Mouse (Mus musculus): ENCODE results near the gene Zfp281. TPM values are rescaled to one million over a fixed set of nuclear protein-coding genes. Genes with fewer than 3 reads are reported as not detected.

Gene Zfp281
- total RNA-seq (2015; ENCODE audit: low replicate concordance) (1.2 and 5.4 TPM in 2 replicates), total RNA-seq (2017; ENCODE audit: low replicate concordance) (4.5 and 5.8 TPM in 2 replicates)

DNA sequence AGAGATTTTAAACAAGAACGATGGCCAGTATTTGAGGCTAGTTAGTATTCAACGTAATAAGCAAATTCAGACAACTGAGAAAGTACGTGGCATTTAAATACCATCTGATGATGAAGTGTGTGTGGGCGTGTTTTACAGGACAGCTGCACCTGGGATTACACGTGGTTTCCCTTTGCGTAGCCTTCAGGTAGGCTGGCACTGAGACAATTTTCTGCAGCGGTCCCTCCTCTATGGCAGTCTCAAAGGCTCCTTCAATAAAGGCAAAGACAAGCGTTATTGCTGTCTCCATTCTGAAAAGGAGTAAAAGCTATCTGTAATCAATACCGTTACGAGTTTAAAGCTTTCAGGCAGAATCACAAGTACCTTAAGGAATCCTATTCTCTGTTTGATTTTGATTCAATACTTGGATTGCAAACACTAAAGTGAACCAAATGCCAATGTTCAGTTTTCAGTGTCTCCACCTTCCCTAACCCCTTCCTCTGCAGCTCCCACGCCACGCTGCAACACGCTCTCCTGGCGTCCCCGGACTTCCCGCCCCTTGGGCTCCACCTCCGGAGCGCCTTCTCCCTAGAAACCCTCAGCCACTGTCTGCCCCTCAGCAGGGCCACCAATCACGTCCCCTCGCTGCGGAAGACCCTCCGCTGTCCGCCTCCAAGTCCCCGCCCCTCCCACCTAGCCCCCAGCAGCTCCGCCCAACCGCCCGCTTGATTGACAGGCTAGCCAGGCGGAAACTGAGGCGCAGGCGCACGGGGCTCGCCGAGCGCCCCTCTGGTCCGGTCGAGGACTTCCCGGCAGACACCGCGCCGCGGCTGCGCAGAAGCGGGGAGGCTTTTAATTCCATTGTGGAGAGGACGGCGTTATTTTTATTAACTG, at the start of gene Zfp281:
Gene Zfp281 (plus strand): TSS at position 756 of the 873 bp plus-strand sequence.
- ATAC-seq (replicated peaks; ENCODE audit: low FRiP score, poor library complexity, severe bottlenecking) = peak; percentile 87

DNA sequence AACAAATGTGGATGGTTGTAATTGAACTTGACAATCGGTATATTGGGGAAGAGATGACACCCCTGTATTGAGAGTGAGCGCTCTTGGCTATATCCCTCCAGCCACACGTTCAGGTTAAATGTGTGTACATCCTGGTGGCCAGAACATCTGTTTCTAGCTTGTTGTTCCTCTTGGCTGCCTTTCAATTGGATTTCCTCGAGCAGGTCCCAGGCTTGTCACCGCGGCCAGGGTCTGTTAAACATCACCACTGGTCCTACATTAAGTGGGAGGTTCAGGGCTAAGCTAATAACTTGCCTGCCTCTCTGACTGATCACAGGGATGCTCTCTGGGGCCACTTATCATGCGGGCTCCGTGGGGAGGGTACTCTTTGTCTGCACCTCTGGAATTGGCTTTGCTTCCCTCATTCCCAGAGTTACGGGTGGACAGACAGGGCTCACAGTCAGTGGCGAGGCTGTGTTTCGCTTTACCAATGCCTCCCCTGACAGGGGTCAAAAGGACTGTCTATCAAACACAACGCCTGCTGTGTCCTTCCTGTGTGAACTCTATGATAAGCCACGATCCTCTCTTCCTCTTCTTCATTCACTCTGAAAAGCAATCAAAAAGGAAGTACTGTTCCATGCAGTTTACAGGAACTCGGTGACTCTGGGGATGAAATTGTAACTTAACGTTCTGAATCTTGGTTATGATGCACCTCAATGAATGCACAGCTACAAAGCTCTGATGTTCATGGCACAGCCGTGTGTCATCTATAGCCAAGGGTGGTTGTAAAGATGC, 46.6 kb upstream of the Zfp281 start:
- ATAC-seq (replicated peaks; ENCODE audit: low FRiP score, poor library complexity, severe bottlenecking) = no peak

DNA sequence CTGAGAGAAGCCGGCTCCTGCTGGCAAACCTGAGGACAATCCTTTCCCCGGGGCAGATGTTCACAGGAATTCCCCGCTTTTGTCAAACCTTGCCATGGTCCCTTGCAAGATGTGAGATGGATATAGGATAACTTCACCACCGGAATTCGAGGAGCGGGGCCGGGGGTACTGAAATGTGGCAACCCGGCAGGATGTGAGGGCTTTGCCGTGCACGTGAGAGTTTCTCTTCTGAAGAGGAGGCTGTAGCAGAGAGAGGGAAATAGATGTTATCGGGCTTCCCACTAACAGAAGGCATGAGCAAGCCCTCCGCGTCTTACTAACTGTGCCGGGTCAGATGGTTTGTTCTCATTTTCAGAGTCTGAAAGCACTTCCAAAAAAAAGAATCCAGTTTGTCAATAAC, 45.3 kb upstream of the Zfp281 start:
- ATAC-seq (replicated peaks; ENCODE audit: low FRiP score, poor library complexity, severe bottlenecking) = no peak

DNA sequence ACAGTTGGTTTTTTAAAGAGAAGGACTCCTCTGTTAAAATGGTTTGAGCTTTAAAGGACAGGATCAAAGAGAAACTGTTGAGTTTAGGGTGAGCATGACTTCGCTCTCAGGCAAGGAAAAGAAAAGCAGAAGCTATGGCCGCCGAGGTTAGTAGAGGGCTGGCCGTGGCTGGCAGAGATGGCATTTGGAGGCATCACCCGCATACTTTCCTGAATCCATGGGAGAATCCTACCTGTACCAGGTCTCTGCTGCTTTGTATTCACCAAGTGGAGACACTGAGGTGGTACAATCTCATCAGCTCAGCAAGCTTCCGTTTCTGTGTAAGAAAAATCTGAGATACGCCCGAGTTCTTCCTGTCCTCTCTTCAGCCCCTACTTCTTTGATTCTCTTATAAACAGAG, 44.4 kb upstream of the Zfp281 start:
- ATAC-seq (replicated peaks; ENCODE audit: low FRiP score, poor library complexity, severe bottlenecking) = no peak

DNA sequence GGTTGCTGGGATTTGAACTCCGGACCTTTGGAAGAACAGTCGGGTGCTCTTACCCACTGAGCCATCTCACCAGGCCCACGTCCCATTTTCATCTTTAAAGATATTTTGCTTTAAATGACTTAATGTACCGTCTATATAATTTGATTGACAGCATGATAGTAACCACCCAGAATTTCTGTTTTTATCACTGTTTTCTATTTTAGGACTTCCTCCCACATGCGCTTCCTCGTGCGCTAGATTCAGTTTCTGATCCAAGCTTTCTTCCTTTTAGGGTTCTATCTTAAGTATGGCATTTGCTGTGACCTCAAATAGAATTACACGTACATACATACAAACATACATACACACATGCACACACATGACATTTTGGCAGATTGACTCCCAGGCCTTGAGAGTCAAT, 42.9 kb upstream of the Zfp281 start:
- no peak for ATAC-seq (replicated peaks; ENCODE audit: low FRiP score, poor library complexity, severe bottlenecking)

DNA sequence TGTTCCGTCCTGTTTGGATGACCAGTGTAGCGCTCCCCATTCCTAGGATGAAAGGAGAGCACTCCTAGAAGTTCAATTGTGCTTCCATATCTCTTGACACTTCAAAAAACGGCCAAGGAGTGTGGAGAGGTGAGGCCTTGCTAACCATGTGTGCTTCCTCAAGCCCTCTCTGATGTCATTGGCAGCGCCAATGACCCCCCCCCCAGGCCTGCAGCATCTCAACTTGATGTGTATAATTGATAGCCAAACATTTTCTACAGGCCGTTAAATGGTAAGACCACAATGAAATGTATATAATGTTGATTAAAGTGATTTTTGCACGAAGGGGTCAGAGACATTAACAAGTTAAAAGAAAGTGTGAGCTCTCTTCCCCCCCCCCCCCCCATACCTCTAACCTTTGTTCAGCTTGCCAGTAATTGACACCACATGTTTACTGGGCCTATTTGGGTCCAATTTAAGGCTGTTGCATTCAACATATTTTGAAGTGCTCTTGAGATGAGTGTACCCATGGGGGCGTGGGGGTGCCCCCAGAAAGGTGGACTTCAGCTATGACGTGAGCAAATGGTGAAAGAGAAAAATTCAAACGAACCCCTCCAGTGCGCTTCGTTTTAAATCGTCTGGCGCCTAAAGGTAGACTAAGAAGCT, 36.8 kb upstream of the Zfp281 start:
- ATAC-seq (replicated peaks; ENCODE audit: low FRiP score, poor library complexity, severe bottlenecking) = no peak

DNA sequence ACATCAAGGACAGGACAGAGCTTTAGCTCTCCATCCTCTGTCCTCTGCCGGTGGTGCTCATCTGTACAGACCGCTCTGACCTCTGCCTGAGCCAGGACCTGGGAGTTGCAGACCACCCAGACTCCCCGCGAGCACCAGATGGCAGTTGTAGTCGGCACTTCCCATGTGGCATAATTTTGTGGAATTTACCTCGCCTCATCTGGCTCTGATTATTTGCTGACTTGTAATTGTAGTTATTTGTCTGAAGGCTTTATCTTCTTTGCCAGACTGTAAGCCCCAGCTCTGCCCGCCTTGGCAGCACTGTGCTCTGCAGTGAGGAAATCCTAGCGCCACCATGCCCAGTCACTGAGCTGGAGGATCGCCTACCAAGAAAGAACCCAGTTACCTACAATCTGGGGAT, 35.8 kb upstream of the Zfp281 start:
- ATAC-seq (replicated peaks; ENCODE audit: low FRiP score, poor library complexity, severe bottlenecking) = no peak

DNA sequence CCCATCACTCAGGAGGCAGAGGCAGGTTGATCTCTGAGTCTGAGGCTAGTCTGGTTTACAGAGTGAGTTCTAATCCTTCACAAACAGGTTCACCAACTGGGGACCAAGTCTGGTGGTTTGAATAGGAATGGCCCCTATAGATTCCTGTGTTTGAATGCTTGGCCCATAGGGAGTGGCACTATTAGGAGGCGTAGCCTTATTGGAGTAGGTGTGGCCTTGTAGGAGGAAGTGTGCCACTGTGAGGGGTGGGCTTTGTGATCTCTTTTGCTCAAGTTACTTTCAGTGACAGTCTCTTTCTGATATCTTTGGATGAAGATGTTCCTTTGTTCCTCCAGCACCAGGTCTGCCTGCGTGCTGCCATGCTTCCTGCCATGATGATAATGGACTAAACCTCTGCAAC, 32.0 kb upstream of the Zfp281 start:
- no peak for ATAC-seq (replicated peaks; ENCODE audit: low FRiP score, poor library complexity, severe bottlenecking)

DNA sequence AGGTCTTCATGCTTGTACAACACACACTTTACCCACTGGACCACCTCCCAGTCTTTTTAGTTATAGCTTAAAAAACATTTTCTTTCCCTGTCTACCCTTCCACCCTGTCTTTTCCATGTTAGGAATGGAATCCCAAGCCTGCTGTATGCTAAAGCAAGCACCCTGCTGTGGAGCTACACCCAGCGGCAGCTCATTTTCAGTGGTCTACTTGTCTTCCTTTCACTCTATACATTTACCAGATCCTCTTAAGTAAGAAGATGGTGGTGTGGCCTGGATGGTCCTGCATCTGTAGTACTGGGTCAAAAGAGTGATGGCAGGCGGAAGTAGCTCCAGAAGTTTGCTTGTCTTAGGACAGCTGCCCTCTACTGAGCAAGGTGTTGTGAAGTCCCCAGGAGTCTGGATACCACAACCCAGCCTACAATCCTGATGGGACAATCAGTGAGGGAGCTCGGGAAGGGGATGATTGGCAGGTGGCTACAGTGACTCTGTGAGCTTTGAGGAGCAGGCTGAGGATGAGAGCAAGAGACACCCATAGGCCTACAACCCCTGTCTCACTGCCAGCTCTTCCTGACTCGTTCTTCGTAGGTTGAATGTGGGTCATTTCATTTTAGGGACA, 30.4 kb upstream of the Zfp281 start:
- no peak for ATAC-seq (replicated peaks; ENCODE audit: low FRiP score, poor library complexity, severe bottlenecking)

DNA sequence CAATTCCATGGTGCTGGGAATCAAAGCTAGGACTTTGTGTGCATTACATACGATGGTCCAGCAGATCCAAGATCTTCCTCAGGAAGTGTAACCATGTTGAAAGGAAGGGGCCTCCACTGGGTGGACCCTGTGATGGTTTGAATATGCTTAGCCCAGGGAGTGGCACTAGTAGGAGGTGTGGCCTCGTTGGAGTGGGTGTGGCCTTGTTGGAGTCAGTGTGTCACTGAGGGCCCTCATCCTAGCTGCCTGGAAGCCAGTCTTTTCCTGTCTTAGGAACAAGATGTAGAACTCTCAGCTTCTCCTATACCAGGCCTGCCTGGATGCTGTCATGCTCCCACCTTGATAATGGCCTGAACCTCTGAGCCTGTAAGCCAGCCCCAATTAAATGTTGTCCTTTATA, 27.9 kb upstream of the Zfp281 start:
- no peak for ATAC-seq (replicated peaks; ENCODE audit: low FRiP score, poor library complexity, severe bottlenecking)

DNA sequence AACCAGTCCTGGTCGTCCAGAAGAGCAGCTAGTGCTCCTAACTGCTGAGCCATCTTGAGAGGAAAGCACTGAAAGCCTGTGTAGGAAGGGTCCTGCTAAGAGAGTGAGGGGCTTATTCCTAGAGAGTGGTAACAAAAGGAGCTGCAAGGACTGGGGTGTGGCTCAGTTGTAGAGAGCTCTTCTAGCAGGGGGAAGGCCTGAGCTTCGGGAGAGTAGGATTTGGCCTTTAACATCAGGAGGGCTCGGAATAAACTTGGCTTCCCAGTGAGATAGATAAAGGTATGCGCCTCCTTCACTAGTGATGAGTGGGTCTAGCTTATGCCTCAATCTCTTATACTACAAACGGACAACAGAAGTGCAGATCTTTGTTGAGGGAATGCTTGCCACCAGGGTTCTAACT, 26.4 kb upstream of the Zfp281 start:
- ATAC-seq (replicated peaks; ENCODE audit: low FRiP score, poor library complexity, severe bottlenecking) = no peak

DNA sequence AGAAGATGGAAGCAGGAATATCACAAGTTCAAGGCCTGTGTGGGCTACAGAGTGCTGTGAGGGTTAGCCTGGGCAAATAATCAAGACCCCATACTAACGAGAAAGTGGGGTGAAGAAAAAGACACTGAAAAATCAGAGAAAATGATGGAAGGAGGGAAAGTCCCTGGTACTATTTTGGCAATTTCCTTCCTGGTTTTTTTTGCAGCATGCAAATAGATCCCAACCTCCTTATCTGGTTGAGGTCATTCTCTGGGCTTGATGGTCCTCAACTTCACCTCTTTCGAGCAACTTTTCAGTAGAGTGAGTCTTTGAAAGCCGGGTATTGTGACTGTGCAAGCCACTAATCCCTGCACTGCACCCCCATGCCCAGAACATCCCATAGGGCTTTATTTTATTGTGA, 24.6 kb upstream of the Zfp281 start:
- ATAC-seq (replicated peaks; ENCODE audit: low FRiP score, poor library complexity, severe bottlenecking) = no peak

DNA sequence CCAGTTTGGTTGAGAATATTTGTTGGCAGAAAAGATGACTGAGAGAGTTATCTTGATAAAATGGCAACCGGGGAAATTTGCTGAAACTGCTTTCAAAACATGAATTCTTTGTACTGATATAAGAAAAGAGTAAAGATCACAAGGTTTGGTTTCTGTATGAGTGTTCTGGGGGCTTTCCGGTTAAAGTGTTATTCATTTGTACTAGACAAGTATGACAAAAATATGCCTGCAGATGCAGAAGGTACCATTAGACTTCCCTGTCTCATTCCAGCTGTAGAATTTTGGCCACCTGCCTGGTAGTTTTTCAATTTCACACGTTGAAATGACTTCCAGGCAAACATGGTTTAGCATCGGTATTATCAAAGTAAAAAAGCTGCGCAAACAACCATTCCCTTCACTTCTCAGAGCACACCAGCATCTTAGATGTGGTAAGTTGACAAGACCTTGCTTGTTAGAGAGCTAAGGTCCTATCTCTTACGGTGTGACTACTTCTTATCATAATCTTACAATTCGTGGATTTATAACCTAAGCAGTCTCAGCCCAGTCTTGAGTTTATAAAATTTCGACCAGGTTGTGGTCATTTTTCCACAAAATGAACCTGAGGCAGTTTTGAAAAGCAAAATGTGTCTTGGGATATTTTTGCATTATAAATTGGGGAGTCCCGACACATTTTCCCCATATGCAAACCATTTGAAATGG, 23.9 kb upstream of the Zfp281 start:
- ATAC-seq (replicated peaks; ENCODE audit: low FRiP score, poor library complexity, severe bottlenecking) = no peak

DNA sequence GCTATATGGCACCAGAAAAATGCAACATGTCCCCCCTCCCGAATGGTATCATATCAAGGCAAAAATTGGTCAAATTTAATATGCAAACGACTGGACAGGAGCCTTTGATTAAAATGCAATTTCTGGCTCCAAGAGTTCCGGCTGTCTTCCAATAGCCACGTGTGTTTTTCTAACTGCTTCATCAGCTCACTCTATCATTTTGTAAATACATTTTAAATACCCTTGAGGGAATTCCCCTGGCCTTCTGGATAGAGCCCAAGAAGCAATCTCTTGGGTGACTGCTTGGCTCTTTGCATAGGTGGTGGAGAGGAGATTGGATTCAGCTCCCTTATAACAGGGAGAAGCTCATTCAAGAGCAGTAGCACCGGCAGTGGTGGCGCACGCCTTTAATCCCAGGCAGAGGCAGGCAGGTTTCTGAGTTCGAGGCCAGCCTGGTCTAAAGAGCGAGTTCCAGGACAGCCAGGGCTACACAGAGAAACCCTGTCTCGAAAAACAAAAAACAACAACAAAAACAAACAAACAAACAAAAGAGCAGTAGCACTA, 23.3 kb upstream of the Zfp281 start:
- ATAC-seq (replicated peaks; ENCODE audit: low FRiP score, poor library complexity, severe bottlenecking) = no peak

DNA sequence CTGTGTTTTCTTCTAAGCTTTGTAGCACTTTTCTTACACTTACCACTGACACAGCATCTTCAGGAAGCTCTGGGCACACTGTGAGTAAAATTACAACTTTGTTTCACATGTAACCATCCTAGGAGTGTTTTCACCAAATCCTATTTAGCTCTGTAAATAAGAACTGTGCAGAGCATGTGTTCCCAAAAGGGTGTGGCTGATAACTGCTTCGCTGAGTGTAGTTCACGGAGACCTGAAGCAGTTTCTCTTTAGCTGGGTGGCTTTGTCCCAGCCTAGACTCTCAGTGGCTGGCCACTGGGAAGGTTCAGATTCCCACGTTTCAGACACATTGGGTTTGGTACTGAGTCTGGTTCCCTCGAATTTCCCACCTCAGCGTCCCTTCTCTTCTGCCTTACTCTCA, 22.4 kb upstream of the Zfp281 start:
- no peak for ATAC-seq (replicated peaks; ENCODE audit: low FRiP score, poor library complexity, severe bottlenecking)

DNA sequence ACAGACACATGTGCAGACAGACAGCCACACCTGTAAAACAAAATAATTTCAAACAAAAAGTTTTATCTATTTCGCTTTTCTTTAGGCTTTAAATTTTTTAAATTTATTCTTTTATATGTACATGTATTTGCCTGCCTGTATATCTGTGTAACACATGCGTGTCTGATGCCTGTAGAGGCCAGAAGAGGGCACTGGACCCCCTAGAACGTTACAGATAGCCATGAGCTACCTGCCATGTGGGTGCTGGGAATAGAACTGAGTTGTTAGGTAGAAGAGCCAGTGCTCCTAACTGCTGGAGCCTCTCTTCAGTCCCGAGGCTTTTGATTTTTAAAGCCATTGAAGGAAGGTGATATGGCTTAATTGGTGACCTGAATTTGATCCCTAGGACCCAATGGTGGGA, 20.5 kb upstream of the Zfp281 start:
- ATAC-seq (replicated peaks; ENCODE audit: low FRiP score, poor library complexity, severe bottlenecking) = no peak

DNA sequence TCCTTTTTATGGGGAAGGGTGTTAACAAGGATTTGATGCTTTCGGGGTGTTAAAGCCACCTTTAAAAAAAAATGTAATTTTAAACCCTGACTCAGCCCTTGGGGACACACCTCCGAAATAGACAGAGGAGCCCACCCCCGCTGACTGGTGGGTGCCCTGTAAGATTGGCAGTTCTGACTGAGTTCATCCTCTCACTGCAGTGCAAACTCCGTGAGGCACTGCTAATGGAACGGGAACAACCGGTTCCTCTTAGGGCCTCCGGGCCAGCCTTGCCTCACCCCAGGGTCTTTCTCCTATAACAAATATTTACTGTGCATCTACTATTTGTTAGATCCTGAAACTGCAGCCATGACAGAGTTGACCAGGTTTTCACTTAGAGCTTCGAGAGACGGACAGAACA, 18.9 kb upstream of the Zfp281 start:
- ATAC-seq (replicated peaks; ENCODE audit: low FRiP score, poor library complexity, severe bottlenecking) = no peak

DNA sequence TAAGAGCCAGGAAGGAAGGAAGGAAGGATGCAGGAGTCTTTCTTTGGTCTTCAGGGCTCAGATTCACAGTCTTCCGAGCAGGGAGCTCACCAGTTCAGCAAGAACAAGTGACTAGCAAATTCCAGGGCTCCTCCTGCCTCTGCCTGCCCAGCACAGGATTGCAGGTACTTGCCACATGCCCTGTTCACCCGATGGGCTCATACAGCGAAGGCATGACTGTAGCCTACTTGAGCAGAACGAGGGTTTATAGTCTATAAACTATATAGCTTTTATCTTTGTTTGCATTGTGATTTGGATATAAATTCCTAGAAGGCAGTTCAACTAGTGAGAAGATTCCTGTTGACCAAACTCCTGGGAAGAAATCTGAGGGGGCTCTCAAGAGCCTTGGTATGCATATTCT, 18.4 kb upstream of the Zfp281 start:
- no peak for ATAC-seq (replicated peaks; ENCODE audit: low FRiP score, poor library complexity, severe bottlenecking)
